Mouse (Mus musculus) thymus, postnatal 10 days (tissue): ENCODE data around the gene Recql5.

Experiments
- DNase-seq, 2 experiments: peaks; one replicate each; pipeline ENCODE4 v3.0.0; 2021; ENCODE audit warnings: low spot score in 2 of 2

Gene Recql5

DNA sequence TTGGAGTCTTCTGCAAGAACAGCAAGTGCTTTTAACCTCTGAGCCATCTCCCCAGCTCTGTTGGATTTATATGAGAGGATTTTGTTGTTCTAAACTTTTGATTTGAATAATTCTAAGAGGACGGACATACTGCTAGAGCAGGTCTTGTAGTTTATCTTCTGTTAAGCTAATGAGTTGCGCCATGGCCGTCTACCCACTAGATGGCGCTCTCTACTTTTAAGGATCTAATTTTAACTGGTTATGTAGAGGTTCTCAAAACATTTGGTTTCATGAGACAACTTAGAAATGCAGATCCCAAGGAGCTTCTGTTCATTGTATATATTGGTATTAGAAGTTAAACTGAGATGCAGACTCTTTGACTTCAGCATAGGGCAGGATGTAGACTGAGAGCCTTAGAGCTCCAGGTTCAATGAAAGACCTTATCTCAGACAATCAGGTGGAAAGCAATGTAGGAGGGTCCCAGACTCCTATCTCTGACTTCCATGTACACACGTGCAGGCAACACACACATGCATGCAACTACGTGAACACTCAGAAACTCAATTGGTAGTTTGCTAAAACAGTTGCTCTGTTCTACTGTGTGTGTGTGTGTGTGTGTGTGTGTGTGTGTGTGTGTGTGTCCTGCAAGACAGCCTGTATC lies 6.5 kb upstream of the Recql5 start:
- peak; percentile 32 to 72 for DNase-seq

DNA sequence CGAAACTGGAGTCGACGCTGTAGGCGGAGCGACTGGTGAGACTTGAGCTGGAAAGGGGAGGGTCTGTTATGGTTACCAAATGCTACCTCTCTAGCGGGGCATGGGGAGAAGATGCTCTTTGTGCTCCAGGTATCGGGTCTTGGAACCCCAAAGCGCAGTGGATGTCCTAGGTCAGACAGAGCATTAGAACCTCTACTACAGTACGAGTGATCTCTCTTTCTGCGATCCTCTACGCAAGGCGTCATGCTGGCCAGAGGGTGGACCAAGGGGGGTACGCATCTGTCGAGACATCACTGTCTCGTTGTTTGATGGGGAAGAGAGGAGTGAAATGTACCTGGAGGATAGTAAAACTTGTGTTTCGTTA lies 452 bp upstream of the Recql5 start:
- no peak for DNase-seq

DNA sequence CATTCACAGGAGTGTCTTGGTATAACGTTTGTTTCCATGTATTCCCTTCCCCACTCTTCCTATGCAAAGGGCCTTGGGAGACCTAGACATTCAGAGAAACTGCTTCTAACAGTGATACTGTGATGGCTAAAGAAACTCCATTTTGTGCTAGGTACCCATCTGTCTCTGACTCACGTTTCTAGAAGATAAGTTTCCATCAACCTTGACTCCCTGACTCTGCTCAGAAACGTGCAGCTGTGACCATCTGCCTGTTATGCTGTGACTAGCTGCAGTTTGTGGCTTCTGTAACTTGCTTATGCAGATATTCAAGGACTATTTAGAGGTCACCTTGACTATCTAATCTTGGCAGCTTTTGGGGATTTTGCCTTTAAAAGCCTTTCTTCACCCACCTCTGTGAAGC lies 2.0 kb downstream of the Recql5 start:
- DNase-seq: no peak

DNA sequence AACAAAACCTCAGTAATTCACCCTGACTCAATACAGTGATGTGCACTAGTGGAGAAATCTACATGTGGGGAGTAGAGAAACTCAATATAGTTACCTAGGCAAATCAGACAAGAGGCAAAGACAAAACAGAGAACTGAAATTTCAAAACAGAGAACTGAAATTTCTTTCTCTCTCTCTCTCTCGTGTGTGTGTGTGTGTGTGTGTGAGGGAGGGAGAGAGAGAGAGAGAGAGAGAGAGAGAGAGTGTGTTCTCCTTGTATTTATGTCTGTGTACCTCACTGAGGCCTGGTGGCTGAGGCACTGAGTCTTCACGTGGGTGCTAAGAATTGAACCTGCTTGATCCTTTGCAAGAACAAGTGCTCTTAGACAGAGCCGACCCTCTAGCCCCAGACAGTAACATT lies 3.5 kb downstream of the Recql5 start:
- no peak for DNase-seq

DNA sequence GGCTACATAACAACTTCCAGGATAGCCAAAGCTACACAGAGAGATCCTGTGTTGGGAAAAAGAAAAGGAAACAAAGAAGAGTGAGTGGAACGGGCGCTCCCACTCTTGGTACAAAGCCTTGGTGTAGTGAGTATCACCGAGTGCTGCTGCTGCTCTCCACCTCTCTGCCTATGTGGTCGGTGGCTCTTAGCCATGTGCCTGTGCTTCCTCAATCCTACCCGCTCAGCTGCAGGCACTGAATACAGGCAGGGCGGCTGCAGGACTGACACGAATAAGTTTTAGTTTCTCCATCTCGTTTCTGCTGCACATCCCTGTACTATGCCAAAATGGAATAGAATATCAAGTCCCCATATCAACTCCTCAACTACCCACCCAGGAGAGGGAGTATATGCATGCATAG lies 4.2 kb downstream of the Recql5 start:
- no peak for DNase-seq

GRCm38 (mm10) chr11:115921986-115922385 lies 11.3 kb downstream of the Recql5 start:
- DNase-seq: no peak

DNA sequence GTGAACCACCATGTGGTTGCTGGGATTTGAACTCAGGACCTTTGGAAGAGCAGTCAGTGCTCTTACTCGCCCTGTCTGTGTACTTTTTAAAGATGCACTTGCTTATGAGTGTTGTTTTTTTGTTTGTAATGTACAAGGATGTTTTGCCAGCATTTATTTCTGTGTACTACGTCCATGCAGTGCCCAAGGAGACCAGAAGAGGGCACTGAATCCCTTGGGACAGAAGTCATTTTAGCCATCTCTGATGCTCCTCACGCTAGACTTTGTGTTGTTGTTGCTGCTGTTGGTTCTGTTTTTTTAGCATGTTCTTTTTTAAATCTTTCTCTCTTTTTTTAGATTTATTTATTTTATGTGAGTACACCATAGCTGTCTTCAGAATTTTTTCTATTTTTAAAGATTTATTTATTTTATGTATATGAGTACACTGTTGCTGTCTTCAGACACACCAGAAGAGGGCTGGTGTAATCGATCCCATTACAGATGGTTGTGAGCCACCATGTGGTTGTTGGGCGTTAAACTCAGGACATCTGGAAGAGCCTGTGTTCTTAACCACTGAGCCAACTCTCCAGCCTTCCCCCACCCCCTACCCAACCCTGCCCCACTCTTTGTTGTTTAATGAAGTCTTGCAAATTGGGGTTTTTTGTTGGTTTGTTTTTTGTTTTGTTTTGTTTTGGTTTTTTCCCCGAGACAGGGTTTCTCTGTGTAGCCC lies 13.0 kb downstream of the Recql5 start:
- peak in 1 of 2 experiments; percentile 63 for DNase-seq

DNA sequence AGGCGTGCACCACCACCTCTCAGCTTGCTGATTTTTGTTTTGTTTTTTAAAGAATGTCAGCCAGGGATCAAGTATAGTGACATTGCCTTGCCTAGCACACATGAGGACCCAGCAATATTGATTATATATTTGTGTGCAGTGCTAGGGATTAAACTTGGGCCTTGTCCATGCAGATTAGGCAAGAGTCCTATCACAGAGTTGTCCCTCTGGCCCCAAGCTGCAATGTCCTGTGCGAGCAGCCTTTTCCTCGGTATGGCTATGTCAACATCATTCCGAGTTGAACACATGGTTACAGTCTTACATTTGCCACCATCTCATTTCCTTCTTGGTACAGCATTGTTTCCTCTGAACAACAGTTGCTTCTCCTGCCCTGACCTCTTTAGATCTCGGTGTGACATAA lies 14.2 kb downstream of the Recql5 start:
- no peak for DNase-seq

GRCm38 (mm10) chr11:115918637-115919036 lies 14.6 kb downstream of the Recql5 start:
- no peak for DNase-seq

DNA sequence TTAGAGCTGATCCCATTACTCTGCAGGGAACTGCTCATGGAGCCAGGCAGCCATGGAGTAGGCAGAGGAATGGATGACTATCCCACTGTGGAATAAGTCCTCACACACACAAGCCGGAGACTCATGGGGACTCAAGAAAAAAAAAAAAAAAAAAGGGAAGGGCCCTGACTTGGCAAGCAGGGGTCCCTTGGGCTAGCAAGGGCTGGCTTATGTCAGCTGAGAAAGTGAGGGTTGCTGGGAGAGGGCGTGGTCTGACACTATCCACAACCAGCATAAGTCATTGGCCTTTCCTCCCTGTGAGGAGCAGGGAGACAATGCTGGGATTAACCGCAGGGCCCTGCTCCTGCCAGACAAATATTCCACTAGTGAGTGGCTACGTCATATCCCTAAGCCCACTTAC lies 16.7 kb downstream of the Recql5 start:
- no peak for DNase-seq

DNA sequence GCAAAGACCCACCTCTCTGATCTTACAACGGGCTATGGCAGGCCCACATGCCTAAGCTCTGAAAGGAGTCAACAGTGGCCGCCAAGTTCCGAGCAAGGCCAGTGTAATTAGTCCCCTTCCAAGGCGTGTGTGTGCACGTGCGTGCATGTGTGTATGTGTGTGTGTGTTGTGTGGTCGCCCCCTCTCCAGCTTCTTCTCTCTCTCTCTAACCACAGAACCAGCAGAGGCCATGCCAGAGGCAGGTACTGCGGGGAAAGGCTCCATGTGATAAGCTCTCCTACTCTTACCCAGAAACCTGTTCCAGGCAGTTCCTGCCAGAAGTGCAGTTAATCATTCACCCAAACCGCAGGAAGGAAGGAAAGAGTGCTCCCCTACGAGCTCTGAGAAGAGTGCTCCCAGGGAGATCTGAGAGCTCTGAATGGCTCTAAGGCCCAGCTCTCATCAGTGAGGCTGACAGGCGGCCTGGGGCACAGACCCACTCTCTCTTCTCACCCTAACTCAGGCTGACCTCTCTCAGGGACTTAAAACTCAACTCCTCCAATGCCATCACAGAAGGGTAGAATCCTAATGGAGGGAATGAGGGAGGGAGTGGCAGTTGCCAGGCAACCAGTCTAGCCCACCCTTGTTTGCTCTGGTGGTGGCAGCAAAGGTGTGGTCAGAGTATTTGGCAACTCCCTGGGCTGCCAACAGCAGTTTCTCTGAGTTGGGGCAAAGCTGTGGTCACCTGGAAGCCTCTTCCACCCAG lies 21.5 kb downstream of the Recql5 start, which contains the start of gene Smim6:
Gene Smim6, plus strand, starts transcription at position 386 of the 745 bp plus-strand sequence.
- no peak for DNase-seq

DNA sequence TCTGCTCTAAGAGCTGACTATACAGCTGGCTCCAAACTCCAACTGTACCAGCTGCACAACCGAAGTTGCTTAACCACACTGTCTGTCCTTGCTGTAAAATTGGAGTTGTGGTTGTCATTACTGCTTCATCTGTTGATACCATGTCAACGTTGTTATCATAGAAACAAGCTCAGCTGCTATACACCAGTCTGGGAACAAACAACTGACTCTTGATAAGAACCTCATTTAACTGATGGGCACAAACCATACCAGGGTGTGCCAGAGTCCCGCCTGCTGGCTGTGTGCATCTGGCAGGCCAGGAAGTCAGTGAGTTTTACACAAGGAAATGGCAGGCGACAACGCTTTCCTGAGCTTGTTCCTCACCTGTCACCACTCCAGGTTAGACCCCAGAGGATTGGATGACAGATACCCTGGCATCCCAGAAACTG lies 22.1 kb downstream of the Recql5 start:
- peak; percentile 52 to 54 for DNase-seq

GRCm38 (mm10) chr11:115906521-115906920 lies 26.8 kb downstream of the Recql5 start:
- DNase-seq: no peak

DNA sequence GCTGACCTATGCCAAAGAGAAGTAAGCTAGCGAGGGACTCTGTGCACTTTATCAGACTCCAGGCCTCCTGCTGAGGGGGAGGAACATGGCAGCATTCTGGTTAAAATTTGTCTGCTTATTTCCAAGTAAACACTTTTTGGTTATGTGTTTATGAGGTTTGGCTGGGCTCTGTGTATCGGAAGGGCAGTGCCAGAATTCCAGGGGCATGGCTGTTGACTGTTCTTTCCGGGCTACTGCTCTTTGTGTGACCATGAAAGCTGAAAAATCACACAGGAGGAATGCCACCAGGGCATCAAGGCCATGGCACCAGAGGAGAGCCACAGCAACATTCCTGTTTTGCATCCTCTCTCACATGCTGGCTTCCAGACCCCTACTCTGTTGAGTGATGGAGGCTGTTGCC lies 27.2 kb downstream of the Recql5 start:
- DNase-seq: no peak

DNA sequence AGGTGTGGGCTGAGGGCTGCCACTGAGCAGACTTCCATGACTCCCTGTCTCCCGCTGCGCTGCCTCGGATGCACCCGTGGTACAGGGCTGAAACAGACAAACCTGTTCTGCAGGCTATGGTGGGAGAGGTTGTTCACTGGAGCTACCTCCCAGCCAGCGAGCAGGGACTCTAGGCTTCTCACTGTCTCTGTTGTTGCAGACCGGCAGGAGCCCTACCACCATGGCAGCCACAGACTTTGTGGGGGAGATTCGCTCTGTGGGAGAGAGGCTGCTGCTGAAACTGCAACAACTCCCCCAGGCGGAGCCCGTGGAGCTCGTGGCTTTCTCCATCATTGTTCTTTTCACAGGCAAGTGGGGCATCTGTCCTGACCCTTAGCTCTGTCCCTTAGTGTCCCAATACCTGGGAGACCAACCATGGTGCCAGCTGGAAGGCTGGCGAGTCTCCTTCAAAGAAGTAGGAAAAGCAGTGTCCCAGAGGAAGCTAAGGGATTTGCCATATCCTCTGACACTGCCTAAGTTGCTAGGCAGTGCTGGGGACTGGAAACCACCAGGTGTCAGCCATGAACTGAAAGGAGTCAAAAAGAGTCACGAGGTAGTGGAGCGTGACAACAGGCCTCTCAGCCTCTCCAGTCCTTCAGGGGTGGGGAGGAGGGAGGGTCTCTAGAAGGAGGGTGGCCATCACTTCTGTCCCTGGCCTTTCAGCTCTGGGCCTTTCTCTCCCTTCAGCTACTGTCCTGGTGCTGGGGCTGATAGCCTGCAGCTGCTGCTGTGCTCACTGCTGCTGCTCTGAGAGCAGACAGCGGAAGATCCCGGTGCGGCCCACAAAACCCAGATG lies 28.1 kb downstream of the Recql5 start:
- no peak for DNase-seq

GRCm38 (mm10) chr11:115904231-115904955 lies 28.9 kb downstream of the Recql5 start:
- DNase-seq: peak in 1 of 2 experiments; percentile 48

GRCm38 (mm10) chr11:115903384-115904230 lies 29.7 kb downstream of the Recql5 start:
- no peak for DNase-seq

DNA sequence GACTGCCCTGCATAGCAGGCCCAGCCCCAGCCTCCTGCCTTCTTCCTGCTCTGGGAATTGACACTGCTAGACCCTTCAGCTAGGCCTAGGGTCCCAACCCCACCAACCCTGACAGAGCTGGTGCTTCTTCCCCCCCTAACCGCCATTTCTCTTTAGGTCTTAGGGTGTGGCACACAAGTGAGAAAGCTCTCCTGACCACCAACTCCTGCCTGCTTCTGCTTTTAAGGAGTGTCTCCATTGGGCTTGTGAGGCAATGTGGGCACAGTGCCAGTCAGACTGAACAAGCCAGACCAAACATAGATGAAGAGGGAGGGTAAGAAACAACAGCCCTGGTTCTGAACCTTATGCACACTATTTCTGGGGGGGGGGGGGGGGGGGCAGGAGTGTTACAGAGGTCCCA lies 30.4 kb downstream of the Recql5 start:
- DNase-seq: no peak

DNA sequence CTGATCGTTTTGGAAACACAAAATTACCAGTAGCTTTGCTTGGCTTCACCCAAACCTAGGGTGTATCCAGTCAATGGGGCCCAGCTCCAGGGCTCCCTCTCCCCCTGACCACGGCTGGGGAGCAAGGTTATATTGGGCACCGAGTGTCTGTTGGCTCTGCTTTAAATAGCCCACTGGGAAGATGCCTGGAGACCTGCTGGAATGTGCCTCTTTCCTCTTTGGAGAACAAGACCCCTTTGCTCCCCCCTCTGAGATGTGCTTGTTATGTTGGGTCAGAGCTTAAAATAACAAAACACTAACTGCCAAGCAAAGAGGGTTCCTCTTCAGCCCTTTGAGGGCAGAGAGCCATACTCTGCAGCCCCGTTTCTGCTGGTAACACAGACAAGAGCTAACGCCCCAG lies 31.1 kb downstream of the Recql5 start:
- DNase-seq: no peak
